Mouse (Mus musculus) cerebellum, adult 18-20 months (tissue): ENCODE results near the gene Bcl2l1.
A peak's percentile ranks its signal among the peaks of the same experiment; 100 is the strongest.

Experiments
- DNase-seq, 2 experiments: peaks; one replicate each; pipeline ENCODE4 v3.0.0; 2021

Gene Bcl2l1

DNA sequence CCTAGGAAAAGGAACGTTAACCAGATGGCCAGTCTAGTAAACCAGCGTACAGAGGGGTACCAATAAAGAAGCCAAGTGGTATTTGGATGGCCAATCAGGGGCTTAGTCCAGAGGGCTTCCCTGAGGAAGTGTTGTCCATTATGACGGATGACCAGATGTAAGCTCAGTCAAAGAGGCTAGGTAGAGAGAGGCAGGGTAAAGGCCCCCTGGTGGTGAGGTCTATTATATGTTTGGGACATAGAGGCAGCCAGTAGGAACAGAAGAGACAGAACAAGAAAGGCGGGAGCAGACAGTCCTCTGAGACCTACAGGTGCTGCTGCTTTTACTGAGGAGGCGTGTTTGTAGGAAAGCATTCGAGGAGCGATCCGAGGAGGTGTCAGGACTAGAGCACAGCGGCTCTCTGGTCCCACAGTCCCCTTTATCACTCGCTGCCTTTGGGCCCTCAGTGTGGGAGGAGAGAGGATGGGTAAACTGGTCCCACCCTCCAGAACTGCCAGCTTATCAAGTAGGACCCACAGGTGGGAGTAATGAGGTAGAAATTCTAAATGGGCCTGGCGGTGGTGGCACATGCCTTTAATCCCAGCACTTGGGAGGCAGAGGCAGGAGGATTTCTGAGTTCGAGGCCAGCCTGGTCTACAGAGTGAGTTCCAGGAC, 63.8 kb downstream of the Bcl2l1 start:
- DNase-seq: peak in 1 of 2 experiments; percentile 53

DNA sequence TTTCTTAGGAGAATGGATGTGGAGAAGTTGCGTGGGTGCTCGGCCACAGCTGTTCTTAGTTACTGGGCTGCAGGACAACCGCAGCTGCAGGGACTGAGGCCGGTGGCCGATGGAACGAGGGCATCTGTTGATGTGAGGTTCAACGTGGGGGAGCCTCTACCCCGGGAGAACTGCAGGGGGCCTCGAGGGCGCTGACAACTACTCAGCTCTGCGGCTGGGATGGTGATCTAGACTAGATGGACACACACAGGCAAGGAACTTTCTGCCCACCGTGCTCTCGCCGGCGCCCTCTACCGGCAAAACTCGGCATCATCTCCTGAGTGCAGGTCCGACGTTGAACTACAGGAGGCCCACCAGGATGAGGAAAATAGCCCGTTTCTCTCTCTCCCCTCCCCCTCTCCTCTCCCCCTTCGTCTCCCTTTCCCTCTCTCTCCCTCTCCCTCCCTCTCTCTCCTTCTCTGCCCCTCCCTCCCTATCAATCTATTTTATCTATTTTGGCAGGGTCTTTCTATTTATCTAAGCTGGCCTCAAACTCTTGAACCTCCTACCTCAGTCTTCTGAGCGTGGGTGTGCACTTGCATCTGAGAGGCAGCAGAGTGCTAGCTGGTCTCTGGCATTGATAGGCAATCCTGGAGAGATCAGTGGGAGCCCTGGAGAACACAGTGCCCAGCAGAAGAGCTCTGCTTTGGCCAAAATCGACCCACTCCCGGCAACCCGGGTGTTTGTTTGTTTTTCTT, 65.0 kb downstream of the Bcl2l1 start:
- DNase-seq: peak; percentile 86 to 92

DNA sequence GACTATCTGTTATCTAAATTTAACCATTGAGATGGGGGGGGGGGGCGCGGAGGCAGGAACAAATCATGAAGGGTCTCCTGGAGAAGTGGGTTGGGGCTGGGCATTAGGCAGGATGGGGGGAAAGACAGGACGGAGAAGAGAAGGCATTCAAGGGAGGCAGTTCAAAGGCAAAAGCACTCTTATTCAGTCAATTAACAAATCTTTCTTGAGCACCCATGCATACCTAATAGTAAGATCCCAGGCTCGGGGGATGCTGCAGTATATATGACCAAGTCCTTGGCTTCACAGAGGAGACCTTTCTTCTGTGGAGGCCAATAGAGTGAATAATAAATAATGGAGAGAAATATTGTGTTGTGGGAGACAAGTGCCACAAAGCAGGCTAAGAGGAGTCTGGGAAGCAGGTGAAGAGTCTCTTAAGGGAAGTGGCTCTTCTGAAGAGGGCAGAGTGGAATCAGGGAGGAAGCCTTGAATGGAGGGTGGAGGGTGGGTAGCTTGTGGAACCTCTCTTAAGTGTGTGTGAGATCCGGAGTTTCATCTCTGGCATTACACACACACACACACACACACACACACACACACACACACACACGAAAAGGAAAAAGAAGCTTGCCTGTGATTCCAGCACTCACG, 66.4 kb downstream of the Bcl2l1 start:
- DNase-seq: no peak

DNA sequence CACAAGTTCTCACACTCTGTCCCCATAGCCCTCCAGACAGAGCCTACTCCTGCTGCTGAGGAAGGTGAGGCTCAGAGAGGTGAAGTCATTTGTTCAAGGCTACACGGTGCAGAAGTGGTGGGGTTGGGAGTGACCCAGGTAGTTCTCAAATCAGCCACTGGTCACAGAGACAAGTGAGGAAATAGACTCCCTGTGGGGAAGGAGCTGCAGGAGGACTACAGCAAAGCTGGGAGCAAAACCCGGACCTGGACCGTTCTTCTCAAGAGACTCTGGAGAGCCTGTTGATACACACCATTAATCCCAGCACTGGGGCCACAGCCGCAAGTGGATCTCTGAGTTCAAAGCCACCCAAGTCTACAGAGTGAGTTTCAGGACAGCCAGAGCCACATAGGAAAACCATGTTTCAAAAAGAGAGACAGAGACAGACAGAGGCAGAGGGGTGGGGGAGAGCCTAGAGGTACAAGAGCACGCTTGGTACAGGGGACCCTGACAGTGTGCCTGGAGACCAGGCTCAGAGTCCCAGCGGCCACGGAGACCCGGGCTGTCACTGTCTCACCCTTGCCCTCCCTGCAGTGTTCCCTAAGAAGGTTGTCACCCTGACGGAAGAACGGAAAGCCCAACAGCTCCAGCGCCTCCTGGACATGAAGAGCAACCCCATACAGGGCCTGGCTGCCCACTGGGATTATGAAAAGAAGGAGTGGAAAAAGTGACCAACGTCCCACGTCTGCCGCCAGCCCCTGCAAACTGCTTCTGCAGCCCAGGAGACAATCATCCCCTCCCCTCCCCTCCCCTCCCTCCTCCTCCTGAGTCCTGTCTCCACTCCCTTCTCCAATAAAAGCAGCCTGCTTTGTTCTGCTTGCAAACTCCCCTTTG, 67.1 kb downstream of the Bcl2l1 start:
- no peak for DNase-seq

DNA sequence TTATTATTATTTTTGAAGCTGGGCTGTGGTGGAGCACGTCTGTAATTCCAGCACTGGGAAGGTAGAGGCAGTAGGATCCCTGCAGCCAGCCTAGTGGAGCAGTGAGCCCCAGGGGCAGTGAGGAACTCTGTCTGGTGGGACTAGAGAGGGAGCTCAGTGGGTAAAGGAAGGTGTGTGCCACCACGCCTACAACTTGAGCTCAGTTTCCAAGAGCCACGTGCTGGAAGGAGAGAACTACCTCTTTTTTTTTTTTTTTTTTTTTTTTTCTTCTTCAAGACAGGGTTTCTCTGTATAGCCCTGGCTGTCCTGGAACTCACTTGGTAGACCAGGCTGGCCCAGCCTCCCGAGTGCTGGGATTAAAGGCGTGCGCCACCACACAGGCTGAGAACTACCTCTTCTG, 68.2 kb downstream of the Bcl2l1 start:
- no peak for DNase-seq

DNA sequence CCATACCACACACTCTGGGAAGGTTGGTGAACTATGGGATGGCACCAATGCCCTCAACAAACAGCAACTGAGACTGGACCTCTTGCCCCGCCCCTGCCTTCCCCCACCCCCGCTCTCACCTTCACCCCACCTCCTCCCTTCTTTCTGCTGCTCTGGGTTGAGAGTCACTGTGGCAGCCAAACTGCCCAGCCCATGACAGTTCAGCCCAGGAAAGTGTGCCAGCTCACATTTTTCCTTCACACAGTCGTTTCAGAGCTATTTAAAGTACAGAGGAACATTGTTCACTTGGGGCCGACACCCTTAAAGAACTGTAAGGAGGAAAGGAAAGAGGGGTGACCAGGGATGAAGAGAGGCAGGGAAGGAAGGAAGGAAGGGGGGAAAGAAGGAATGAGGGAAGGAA, 73.2 kb downstream of the Bcl2l1 start:
- no peak for DNase-seq

DNA sequence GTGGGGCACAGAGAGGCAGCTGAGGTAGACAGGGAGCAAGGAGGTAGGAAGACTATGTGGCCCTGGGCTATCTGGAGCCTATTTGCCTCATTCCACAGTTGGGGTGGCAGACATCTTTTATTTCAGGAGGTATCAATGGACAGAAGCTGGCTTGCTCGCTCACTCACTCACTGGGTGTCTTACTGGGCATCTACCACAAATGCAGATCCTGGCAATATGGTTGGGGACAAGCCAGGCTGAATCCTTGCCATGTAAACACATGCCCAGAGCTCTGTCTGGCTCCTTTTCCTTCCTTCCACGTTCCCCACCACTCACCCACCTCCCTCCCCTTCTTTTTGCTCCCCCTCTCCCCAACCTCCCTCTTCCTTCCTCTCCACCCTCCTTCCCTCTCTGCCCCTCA, 74.0 kb downstream of the Bcl2l1 start:
- DNase-seq: peak; percentile 62 to 70

DNA sequence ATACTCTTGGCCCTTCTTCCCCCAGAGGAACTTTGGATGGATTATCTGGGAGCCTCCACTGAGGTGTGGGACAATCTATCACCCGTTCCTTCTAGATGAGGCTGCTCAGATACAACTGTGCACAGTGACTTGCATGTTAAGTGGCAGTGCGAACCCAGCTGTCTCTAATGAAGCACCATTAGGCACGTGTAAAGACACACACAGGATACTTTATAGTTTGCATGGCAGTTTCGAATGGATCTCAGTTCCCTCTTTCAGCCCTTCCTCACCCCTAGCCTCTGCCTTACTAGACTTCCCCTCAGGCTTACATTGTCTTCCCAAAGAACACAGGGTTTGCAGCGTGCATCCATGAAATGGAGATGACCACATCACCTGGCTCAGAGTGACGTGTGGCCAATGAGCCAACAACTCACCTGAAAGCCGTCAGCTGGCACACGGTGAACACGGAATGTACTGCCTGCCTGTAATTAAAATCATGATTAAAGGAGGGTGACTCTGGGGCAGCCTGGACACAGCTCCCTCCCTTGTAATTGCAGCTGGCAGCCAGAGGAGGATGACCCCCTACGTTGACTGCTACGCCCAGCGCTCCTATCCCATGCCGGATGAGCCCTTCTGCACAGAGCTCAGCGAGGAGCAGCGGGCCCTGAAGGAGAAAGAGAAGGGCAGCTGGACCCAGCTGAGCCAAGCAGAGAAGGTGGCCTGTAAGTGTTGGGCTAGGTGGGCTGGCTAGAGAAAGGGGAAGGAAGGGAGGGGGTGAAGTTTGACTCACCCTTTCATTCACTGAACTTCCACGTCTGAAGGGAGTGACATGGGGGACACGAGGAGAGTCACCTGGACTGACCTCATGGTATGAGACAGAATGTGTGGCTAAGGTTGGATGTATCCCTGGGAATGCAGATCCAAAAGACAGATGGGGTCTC, 74.8 kb downstream of the Bcl2l1 start:
- DNase-seq: no peak

DNA sequence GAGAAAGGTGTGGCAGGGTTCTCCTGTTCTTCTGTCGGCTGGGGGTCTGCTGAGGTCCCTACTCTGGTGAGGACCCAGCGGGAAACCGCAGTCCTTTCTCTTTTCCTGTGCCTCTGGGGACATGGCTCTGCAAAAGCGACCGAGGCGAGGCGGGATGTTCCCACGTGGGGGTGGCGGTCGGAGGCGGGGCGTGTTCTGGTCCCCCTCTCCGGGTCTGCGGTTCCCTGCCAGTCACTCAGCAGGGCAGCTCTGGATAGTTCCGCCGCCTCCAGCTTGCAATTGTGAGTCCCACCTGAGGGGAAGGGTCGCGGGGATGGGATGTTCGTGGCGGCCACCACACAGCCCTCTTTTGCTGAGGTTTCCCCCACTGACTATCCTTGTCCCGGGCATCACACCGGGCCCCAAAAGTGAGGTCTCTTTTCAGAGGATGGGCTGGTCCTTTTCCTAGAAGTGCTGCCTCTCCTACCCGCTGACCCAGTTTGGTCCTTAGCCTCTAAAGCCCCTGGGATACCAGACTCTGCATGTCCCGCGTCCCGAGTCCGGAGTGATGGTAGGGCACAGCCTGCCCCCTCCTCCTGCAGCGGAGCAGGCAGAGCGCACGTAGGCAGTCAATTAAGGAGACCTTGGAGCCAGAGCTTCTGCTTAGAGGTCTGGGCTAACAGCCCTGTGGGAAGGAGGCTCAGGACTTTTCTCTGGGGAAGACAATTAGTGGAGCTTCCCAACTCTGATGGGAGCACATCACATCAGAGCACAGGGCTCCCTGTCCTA, 77.4 kb downstream of the Bcl2l1 start, which contains the start of gene Cox4i2:
Gene Cox4i2, plus strand, starts transcription at position 230 of the 768 bp plus-strand sequence.
- DNase-seq: no peak

DNA sequence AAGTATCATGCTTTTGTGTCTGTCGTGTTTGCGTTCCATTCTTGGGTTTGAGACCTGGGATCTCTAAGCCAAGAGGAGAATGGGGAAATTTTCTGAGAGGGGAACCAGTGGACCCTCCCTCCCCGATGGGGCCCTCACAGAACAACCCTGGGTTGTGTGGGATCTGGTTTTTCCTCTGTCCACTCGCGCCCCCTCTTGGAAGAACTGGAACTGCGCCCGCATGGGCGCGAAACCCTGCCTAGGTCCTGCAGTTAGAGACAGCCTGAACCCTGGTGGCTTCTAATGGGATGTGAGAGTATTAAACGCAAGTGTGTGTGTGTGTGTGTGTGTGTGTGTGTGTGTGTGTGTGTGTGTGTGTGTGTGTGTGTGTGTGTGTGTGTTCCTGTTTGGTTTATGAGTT, 89.1 kb downstream of the Bcl2l1 start:
- no peak for DNase-seq

DNA sequence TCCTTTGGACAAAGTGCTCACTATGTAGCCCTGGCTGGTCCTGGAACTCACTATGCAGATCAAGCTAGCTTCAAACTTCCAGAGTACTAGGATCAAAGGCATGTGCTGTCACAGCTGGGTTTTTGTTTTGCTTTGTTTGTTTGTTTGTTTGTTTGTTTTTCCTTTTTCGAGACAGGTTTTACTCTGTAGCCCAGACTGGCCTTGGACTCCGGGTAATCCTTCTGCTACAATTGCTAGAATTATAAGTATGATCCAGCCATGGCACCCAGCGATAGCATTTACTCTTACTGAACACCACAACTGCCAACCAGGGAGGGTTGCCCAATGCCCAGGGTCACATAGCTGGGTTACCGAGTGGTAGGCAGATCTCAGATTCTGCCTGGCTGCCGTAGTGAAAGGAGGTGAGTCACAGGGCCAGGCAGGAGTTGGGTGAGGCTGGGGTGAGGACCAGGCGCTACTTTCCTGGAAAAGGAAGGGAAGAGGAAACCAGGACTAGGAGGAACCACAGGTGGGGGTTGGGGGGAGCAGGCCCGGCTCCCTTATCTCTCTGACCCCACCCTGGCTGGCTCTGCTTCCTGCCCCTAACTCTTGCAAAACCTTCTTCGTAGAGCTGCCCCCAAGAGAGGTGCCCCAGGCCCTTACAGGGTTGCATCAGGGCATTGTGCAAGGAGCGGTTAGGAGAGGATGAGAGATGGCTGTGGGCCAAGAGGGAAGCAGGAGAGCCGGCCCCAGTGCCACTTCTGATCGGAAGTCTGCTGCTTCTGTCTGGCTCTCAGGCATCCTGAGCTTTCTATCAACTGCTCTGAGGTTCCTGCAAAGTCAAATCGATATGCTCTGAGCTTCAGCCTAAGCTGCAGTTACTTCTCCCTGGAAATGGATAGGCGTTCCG, 90.1 kb downstream of the Bcl2l1 start:
- no peak for DNase-seq

DNA sequence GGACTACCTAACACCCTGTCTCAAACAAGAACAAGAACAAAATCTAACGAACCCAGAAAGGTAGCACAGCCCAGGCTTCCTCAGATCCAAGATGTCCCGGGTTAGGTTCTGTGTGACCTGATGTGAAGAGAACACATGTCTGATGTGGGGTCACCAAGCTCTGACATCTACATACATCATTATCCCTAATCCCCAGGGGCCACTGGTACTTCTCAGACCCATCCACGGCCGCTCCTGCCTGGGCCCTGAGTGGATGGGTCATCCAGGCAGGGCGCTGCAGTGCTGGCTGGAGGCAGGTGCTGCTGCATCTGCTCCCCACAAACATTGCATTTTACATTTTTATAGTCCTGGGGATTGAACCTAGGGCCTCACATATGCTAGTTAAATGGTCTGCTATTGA, 91.0 kb downstream of the Bcl2l1 start:
- no peak for DNase-seq

DNA sequence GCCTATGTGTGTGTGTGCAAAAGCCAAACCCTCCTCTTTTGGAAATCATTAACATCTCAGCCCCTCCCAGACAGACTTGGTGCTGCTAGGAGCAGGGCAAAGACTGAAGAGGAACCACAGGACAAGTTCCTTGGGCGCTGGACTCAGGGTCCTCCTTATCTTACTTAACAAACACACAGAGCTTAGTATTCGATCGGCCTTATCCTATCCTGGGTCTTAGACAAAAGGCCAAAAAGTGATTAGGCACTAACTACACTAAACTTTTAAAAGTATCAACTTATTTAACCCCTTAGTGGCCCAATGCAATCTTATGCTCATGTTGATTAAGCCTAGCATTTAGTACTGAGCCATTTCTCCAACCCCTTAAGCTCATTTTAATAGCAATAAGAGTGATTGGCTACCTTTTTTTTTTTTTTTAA, 91.7 kb downstream of the Bcl2l1 start:
- DNase-seq: no peak

DNA sequence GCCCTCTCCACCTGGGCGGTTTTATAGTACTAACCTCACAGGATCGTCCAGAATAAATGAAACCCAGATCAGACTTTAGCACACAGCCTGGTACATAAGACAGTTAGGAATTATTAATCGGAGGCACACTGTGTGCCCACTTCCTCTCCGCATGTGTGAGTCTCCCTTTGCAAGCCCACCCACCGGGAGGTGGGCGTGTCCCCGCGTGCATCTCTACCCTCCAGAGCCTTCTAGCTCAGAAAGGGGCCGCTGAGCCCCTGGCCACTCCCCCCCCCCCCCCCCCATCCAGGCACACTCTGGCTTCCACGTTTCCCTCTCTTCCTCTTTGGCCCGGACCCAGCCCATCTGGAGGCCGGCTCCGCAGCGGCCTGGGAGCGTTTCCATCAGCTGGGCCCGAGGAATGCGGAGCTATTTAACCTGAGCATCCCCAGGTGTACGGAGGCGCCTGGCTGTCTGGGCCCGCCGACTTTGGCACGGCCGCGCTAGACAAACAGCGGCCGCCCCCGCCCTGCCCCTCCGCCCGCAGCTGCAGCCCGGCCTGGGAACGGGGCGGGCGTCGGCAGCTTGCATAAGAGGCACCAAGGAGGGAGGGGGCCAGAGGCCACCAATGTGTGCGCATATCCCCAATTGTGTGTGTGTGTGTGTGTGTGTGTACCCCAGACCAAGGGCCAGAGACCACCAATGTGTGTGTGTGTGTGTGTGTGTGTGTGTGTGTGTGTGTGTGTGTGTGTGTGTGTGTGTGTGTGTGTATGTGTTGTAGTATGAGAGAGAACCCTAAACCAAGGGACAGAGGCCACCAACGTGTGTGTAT, 92.3 kb downstream of the Bcl2l1 start:
- peak in 1 of 2 experiments; percentile 43 for DNase-seq

DNA sequence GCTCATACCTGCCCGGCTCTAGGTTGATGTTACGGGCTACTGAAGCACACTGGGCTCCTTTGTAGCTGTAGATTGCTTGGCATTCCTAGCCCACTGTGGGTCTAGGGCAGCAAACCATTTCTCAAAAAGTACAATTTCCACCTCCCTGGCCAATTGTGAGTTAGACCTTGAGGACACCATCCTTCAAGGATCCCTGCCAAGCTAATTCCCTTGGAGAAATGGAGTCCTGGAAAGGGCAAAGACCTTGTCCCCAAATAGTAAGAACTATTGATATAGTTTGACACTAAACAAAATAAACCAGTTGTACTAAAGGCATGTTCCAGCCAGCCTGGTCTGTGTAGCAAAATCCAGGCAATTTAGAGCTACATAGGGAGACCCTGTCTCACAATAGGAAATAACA, 93.2 kb downstream of the Bcl2l1 start:
- no peak for DNase-seq

DNA sequence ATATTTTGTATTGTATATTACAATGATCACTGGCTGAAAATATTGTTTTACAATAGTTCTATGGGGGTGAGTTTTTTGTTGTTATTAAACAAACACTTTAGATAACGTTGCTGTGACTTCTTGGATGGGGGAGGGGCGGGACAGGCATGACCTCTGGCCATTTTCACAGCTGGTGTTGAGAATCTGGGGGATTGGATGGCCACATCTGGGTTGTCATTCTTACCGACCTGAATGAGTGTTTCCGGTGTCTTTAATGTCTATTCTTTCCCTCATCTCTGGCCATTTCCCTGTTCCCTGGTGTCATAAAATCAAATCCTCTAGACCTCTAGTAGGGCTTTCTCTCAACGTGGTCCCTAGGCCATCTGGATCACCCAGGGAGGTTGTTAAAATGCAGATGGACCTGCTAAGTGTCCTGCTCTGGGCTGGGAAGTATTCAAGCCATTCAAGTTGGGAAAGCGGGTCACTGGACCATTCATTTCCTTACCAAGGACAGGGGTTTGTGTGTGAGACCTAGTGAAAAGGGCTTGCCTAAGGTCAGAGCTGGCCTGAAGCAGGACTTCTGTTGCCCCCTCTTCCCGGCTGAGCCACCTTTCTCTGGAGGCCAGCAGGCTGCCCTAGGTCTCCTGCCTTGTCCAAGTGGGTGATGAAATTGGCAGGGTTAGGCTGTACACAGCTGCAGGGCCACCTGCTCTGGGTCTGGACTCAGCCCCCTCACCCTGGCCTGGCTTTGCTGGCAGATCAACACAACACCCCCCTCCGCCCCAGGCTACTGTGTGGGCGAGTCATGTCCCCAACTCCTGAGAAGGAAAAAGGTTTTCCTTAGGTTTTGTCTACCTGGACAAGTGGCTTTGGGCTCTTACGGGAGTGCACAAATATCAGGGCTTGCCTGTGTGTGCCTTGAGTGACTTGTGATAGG, 94.0 kb downstream of the Bcl2l1 start:
- no peak for DNase-seq

DNA sequence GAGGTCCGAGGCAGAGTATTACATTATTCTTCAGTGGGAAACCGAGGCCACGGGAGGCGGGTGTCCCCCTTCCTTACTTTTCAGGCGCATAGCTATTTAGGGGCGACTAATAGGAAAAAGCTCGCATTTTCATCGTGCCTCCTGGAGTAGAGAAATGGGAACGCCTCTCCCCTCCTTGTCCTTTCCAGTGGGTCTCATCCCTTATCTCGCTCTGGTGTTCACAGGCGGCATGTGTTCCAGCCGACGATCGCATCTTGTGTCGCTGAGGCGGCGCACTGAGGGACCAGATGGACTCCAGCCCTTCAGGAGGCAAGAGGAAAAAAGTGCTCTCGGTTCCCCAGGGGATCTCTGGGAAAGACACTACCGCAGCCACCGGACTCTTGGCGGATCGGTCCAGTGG, 94.8 kb downstream of the Bcl2l1 start:
- DNase-seq: peak; percentile 28 to 45

DNA sequence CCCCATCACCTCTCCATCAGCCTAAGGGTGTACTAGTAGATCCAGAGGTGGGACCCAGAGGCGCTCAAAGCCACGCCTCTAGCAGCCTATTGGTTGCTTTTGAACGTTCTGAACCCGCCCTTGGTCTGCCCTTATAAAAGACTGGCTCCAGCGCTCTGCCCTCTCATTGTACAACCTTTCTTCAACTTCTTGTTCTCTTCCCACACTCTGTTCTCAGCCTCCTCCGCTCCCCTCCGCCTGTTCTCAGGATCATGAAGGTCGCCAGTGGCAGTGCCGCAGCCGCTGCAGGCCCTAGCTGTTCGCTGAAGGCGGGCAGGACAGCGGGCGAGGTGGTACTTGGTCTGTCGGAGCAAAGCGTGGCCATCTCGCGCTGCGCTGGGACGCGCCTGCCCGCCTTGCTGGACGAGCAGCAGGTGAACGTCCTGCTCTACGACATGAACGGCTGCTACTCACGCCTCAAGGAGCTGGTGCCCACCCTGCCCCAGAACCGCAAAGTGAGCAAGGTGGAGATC, 95.4 kb downstream of the Bcl2l1 start, which contains the start of gene Id1:
Gene Id1, plus strand, starts transcription at position 162 of the 512 bp plus-strand sequence.
- DNase-seq: peak; percentile 39 to 55
